Mouse (Mus musculus): Measurements from ENCODE around the gene Pdia4. TPM values are rescaled to one million over a fixed set of nuclear protein-coding genes. Genes with fewer than 3 reads are reported as not detected.
"Not testable (repeated sequence)": the region's sequence is repeated elsewhere in the genome, so short reads cannot be mapped to it uniquely, and the experiment has no call there.

The Pdia4 gene
- total RNA-seq, 4 experiments from 2014 or later = 8.4 to 12.5 (median 10.4) TPM

DNA sequence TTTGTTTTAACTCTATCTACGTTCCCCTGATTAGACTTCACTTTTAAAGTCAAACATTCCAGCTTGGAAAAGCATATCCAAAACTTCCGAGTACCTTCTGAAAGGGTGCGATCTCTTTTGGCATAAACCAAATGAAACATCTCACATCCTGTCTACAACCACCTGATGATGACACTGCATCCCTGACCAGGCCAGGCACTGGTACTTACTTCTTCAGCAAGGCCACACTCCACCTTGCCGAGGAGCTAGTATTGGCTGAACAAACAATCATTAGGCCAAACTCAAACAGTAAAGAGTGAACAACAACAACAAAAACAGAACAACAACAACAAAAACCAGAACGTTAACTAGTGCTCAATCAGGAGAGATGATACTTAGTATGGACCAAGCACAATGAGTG is 1.9 kb downstream of the Pdia4 start:
- DNase-seq (ENCODE audit: low spot score in 2 of 2) = no peak

DNA sequence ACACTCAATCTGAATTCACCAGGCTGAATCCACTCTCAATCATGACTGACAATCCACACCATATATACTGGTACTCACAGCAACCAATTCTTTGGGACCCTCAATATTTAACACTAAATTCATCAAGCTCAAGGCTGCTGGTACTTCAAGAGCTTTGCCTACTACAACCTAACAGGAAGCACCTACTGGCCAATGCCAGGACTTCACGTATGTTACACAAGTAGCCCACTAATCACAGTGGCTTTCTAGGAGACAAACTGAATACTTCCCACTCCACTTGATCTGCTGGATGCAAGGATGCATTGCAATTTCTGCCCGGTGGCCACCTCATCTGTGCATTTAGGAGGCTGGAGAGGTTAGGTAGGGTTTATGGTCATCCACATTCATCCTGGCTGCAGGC is 3.0 kb downstream of the Pdia4 start:
- DNase-seq (ENCODE audit: low spot score in 2 of 2) = no peak

DNA sequence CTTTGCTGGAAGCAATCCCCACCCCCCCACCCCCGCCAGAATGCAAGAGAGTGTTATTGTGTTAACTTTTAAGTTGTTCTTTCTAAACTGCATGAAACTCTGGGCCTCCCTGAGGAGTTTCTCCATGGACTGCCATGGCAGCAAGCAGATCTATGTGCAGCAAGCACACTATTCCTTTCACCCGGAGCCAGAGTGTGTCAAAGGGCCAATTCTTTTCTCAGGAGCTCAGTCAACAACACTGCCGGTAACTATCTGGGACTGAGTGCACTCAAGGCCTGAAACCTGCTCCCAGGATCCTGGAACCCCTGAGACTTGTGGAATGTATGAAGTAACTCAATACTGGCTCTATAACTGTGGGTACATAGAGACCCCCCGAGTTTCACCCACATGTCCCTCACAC is 4.2 kb downstream of the Pdia4 start:
- DNase-seq (ENCODE audit: low spot score in 2 of 2) = no peak

DNA sequence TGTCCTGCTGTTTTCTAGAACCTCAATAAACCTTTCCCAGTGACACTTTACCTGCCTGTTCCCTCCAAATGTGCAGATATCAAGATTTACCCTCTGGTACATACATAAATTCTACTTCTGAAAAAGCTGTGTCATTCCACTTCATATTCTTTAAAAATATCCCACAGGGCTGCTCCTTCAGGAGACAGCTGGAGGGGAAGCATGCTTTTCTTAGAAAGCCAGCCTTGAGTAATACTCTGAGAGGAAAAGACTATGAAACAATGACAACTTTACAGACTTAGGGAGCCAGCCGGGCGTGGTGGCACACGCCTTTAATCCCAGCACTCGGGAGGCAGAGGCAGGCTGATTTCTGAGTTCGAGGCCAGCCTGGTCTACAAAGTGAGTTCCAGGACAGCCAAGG is 4.7 kb downstream of the Pdia4 start:
- no peak for DNase-seq (ENCODE audit: low spot score in 2 of 2)

DNA sequence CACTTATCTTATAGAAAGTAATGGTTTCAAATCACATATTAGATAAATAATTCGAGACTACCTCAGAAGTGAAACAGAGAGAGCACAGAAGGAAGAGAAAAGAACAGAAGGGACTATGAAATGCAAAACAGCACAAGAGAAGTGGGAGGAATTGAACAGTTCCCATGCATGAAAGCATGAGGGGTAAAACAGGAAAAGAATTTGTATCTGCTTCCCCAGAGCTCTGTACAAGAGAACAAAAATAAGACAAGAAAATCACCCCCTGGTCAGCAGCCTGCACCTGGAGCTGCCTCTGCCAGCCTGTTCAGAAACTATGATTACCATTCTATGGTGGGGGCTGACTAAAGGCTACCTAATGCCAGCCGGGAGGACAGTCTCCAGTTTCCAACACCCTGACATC is 5.8 kb downstream of the Pdia4 start:
- no peak for DNase-seq (ENCODE audit: low spot score in 2 of 2)

DNA sequence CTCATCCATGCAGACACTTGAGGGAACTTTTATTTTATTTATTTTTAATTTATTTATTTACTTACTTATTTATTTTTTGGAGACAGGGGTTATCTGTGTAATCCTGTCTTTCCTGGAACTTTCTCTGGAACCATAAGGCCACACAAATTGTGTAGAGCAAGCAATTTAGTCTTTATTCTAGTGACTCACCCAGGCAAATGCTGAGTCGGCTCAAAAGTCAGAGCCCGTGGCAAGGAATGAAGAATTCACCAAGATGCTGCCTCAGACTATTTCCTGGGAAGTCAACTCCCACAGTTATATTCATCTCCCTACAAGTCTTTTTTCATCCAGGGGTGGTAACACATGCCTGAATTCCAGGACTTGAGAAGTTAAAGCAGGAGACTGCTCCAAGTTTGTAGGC is 7.7 kb downstream of the Pdia4 start:
- DNase-seq (ENCODE audit: low spot score in 2 of 2) = no peak

DNA sequence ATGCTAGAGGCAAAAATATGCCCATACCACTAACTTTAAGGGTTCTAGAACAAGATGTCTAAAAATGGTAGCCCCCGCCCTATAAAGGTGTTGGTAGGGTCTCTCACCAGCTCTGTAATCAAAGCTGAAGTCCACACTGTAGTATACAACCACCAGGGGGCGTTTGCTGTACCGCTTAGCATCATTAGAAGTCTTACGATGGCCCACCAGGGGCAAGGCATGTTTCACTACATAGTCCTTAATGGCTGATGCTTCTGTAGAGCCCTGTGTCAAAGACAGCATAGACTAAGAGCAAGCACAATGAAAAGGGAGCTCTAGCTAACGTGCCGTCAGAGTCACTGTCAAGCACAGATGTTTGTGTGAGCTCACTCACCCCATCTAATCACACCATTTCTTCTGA is 14.2 kb downstream of the Pdia4 start:
- peak in 1 of 2 experiments; percentile 20 for DNase-seq (ENCODE audit: low spot score in 2 of 2)

DNA sequence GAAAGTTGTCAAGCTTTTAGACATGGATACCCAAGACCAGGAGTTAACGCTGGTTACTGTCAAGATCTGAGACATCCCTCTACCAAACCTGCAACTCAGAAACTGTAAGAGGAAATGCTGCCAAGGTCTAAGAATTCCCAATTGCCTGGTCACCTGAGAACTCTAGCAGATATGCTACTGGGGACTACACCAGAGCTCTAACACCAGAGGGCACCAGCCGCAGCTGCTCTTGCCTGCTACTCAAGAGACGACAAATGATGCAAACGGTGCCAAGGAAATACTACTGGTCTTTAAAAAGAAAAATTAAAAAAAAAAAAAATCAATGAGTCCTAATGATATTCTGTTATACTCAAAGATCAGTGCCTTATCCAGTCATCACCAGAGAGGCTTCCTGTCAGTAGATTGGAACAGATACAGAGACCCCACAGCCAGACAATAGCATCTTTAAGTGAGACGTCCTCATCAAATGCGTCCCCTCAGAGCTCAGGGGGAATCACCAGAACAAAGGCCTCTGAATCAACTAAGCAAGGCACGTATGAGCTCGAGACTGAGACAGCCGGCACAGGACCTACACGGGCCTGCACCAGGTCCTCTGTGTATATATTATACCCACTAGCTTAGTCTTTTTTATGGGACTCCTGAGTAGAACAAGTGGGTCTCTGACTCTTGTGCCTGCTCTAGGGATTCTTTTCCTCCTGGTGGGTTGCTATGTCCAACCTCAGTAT is 19.0 kb downstream of the Pdia4 start:
- DNase-seq (ENCODE audit: low spot score in 2 of 2) = no peak

DNA sequence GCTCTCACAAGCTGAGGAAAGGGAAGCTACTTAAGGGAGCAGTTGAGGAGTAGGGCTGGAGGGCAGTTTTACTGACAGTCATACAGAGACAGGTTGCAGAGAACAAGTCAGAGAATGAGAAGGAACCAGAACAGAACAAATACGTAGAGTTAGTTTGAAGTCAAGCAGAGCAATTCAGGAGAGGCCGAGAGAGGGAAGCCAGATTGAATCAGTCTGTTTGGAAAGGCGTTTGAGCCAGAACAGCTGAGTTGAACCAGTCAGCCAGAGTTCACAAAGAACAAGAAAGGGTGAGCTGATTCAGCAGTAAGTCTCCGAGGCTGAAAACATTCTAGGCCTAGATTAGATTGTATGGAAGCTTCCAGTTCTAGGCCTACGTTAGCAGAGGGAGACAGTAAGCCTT is 19.9 kb downstream of the Pdia4 start:
- DNase-seq (ENCODE audit: low spot score in 2 of 2) = no peak

DNA sequence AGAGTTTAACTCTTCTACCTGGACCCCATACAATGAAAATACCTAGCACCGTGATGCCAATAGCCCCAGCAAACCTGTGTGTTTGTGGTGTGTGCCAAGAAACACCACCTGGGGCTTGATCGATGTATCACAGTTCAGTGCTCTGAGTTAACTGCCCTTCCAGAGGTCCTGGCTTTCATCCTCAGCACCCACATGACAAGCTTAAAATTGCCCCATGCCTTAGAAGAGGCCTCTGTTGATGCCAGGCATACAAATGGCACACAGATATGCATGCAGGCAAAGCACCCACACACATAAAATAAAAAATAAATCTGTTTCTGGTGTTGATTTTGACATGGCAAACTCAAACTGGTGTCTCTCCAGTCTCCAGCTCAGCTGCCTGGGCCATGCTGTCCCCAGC is 20.7 kb downstream of the Pdia4 start:
- no peak for DNase-seq (ENCODE audit: low spot score in 2 of 2)

DNA sequence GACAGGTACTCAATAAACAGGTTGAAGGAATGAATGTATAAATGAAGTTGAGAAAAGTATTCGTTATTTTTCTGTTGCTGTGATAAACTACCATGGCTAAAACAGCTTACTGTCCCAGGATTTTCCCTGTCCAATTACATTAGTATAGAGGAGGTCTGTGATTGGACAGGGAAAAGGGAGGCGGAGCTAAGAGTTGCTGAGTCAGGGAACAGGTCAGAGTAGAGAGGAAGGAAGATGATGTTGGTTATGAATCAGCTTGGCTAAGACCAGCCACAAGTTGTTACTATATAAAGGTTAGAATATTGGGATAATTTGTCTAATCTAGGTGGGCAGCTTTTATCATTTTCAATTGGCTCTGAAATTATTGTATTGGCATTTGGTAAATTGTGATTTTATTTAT is 22.5 kb downstream of the Pdia4 start:
- no peak for DNase-seq (ENCODE audit: low spot score in 2 of 2)

DNA sequence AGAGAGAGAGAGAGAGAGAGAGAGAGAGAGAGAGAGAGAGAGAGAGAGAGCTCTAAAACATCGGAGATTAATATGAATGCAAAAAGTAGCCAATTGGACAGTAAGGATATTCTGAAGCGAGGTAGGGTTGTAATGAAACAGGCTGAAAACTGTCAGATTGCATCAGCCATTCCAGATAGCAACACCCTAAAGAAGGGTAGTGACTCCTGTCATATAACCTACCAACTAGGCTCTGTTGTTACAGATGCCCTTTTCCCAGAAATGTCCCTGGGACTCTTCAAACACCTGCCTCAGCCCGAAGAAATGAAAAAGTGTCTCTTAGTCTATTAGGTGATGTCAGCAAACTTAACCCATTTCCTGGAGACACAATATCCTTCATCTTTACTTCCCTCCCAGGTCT is 24.4 kb downstream of the Pdia4 start:
- no peak for DNase-seq (ENCODE audit: low spot score in 2 of 2)

DNA sequence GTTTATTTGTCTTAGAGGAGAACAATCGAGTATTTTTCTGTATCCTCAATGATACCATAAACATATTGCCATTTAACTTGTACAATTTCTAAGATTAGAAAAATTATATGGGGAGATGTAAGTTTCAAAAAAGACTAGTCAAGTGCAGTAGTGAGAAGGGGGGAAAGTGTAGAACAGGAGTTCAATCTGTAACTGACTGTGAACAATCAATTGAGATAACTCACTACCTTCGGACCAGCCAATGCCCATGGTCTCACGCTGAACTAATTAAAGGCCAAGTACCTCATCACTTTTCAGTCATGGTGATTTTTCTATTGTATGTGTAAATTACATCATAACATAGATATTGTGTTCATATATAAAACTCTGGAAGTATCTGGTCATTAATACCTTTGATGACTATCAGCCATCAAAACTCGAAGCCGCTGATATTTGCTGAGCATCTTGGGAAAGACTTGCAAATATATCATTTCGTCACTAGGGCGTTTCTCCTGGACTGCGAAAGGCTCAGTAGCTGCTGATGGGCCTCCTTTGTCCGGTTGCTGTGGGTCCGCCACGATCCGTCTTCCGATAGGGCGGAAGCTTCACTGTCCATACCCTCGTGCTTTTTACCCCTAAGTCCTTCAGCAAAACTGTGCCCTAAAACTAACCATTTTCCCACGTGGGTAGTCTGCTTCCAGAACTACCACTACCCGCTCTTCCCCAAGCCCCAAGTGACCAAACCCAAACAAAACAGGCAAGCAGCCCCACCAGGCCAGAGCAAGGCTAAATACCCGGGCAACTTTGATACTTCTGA is 25.1 kb downstream of the Pdia4 start:
- DNase-seq (ENCODE audit: low spot score in 2 of 2) = peak; percentile 71 to 79

DNA sequence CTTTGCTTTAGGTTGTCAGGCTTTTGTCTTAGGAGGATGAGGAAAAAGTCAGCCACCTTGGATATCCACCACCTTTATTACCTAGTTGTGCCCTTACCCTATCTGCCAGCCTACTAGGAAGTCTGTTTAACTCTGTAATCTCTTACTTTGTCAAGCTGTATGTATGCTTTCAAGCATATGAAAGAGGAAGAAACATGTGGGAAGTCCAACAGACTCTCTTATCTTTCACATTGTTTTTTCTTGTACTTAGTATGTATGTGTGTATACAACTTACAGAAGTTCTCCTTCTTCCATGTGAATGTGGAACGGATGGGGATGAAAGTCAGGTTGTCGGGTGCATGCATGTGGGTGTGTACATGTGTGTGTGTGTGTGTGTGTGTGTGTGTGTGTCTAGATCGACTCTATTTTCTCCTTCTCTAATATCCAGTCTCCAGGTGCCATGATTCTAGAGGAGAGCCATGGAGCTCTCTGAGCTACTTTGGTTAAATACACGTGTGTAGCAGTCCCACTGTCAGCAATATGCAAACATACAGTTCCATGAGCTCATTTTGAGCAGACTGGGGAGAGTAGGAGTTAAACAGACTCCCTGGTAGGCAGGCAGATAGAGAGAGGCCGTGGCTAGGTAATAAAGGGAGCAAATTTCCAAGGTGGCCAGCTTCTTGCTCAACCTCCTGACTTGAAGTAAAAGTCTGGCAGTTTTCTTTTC is 28.4 kb downstream of the Pdia4 start:
- no peak for DNase-seq (ENCODE audit: low spot score in 2 of 2)

DNA sequence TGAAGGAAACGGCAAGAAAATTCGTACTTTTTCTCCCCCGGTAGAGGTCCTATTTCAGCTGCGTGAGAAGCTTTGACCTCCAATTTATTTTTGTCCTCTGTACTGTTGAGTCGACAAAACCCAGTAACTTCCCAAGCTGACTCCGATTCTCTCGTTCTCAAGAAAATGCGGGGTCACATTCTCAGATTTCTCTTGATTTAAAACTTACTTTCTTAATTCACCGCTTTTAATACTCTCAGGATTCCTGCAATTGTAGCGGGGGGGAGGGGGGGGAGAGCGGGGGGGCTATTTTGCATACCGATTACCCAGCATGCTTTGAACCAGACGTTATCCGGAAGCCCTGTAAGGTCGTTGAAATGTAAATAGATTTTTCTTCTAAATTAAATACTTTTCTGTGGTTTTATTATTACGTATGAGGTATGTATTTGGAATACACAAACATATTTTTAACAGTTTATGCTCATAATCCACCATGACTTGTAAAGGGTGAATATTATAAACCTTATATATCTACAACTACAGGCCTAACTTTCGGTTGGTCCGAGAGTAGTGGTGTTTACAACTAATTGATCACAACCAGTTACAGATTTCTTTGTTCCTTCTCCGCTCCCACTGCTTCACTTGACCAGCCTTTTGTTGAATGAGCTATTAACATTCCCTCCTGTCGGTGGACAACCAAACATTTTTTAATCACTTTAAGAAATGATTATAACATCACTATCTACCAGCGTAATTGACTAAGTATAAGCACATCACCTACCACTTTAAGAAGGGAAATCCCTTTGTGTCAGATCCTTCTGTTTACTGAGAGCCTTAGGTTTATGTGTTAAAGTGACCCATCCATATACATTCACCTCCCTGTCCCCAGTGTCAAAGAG is 31.9 kb downstream of the Pdia4 start:
- DNase-seq (ENCODE audit: low spot score in 2 of 2) = no peak

DNA sequence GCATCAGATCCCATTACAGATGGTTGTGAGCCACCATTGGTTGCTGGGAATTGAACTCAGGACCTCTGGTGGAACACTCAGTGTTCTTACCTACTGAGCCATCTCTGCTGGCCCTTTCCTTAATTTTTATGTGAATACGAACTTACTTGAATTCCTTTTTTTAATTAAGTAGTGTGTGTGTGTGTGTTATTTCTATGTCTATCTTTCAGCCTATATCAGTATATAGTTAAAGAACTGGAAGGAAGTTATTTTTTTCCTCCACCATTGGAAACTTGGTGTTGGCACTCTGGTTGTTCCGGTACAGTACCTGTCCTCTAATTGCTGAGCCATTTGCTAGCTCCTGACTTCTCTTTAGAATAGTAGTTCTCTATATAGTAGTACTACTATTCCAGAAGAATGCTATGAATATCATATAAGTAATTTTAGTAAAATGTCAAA is 32.6 kb downstream of the Pdia4 start:
- no peak for DNase-seq (ENCODE audit: low spot score in 2 of 2)

DNA sequence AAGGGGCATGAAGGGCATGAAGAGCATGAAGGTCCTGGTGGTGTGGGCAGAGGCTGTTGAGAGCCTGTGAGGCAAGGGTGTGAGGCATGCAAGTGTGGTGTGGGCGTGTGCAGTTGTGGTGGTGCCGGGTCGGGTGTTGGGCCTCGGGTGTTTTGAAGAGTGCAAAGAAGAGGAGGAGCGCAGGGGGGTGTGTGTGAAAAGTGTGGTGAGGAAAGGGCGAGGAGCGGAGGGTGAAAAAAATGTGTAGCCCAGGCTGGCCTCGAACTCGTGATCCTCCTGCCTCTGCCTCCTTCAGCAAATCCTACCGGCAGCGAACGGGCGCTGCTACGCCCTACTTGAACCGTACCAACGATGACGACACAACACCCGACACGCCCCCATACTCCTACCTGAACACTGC is 41.5 kb downstream of the Pdia4 start:
- DNase-seq (ENCODE audit: low spot score in 2 of 2) = not testable (repeated sequence)

DNA sequence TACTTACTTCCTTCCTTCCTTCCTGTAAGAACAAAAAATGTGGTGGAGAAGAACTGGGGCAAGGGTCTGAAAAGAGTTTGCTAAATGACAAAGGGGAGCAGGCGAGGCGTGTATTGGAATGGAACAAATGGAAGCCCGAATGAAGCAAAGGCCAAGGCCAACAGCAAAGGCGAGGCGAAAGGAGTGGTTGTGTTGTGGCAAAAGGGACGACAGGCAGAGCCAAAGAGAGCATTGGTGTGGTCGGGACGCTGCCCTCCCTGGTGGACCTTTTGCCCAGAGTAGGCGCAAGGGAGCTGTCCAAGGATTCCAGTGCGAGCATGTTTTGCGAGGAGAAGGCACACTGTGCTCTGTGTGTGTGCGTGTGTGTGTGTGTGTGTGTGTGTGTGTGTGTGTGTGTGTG is 42.1 kb downstream of the Pdia4 start:
- DNase-seq (ENCODE audit: low spot score in 2 of 2) = not testable (repeated sequence)

DNA sequence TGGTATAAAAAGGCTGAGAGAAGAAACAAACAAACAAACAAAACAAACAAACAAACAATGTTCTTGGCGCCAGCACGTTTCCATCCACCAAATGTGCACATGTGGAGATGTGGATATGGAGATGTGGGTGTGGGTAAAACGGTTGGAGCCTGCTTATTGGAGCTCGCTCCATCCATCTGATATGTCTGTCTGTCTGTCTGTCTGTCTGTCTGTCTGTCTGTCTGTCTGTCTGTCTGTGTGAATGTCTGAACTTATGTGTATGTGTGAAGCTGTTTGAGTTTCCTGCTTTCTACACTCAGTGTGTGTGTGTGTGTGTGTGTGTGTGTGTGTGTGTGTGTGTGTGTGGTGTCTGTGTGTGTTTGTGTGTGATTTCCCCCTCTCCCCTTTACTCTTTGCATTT is 43.4 kb downstream of the Pdia4 start:
- DNase-seq (ENCODE audit: low spot score in 2 of 2) = not testable (repeated sequence)

DNA sequence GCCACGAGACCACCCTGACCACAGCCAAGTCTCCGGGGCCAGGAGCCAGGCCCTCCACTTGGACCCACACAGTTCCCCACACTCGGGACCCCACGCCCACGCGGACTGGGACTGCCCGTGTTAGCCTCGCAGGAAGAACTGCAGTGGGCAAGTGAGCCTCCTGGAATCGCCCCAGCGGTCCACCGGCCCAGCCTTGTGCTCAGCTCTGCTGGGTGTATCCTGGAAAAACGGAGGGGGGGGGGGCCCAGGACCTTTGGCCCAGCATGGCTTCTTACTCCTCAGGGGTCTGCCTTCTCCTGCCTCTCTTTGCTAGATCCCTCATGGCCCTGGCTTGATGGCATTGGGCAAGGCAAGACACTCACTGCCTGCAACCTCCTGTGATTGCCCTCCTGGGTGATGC is 44.7 kb downstream of the Pdia4 start:
- DNase-seq (ENCODE audit: low spot score in 2 of 2) = not testable (repeated sequence)

DNA sequence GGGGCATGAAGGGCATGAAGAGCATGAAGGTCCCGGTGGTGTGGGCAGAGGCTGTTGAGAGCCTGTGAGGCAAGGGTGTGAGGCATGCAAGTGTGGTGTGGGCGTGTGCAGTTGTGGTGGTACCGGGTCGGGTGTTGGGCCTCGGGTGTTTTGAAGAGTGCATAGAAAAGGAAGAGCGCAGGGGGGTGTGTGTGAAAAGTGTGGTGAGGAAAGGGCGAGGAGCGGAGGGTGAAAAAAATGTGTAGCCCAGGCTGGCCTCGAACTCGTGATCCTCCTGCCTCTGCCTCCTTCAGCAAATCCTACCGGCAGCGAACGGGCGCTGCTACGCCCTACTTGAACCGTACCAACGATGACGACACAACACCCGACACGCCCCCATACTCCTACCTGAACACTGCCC is 45.9 kb downstream of the Pdia4 start:
- DNase-seq (ENCODE audit: low spot score in 2 of 2) = not testable (repeated sequence)
